Mouse (Mus musculus) c-Kit-positive CD71-positive TER-119-negative erythroid progenitor cells, embryonic 14.5 days (primary cell): Measurements from ENCODE around the gene Pnpla2.
"Not testable (repeated sequence)": the region's sequence is repeated elsewhere in the genome, so short reads cannot be mapped to it uniquely, and the experiment has no call there.

Experiments
- DNase-seq: peaks from one replicate; pipeline ENCODE4 v3.0.0-alpha.2; 2013; ENCODE audit warnings: low read depth

Pnpla2 gene

GRCm38 (mm10) chr7:141432186-141432611 is 22.8 kb upstream of the Pnpla2 start:
- DNase-seq = no peak

DNA sequence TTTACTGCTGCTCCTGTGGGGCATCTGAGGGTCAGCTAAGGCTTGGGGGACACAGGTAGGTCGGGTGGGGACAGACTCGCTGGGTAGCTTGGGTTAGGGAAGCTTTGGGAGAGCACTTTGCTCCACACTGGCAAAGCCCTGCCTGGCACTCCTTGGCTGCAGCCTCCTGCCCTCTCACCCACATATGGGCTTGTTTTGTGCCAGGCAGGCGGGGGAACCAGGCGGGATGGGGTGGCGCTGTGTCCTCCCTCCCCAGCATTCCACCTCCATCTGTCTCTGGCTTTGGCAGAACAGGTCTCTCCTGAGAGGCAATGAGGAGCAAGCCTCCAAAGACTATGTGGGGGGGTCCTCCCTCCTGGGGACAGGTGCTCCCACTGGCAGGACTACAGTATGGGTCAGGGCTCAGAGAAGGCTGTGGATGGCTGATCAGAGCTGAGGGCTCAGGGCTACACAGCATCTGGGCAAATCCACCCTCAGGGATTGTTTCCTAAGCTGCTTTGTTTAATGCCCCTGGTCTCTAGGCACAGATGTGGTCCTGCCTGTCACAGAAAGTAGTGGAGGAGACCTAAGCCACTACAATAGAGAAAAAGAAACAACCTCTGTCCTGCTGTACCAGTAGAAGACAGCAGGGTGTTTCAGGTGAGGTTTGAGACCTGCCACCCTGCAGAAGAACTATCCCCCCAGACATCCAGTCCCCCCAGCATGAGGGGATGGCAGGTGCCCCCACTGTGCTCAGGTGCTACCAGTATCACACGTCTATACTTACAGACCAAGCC is 22.1 kb upstream of the Pnpla2 start:
- no peak for DNase-seq

DNA sequence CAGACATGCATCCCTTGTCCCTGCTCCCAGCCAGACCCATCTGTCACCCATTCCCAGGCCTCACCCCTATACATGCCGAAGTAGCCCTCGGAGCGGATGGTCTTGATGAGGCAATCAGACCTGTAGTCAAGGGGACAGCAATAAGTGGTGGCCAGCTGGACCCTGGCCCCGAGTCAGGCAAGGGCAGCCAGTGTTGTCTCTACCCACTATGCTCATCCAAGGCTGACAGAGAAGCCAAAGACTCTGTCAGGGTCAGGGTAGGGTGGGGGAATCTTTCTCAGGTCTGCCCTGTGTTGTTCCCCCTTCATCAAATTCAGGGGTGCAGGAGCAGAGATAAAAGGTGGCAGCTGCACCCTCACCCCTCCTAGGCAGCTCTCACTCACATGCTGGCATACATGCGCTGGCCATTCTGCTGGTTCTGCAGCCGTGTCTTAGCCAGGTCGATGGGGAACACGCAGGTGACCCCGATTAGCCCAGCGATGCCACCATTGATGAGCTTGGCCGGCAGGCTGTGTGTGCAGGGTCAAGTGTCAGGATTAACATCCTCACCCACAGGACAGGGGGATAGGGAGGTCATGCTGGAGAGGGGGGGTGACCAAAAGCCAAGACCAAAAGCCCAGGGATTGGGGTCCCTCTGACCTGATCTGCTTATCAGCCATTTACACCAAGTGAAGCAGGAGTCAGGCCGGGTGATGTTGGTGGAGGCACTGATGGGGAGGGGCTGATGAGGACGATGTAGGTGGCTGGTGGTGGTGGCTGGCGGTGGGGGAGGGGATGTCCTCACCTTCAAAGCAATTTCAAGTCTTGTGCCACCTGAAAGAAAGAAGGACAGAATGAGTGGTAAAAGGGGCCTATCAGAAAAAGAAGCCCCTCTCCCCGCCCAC is 21.2 kb upstream of the Pnpla2 start:
- no peak for DNase-seq

- no peak for DNase-seq
Observed at GRCm38 (mm10) chr7:141434464-141434863, 20.5 kb upstream of the Pnpla2 start.

DNA sequence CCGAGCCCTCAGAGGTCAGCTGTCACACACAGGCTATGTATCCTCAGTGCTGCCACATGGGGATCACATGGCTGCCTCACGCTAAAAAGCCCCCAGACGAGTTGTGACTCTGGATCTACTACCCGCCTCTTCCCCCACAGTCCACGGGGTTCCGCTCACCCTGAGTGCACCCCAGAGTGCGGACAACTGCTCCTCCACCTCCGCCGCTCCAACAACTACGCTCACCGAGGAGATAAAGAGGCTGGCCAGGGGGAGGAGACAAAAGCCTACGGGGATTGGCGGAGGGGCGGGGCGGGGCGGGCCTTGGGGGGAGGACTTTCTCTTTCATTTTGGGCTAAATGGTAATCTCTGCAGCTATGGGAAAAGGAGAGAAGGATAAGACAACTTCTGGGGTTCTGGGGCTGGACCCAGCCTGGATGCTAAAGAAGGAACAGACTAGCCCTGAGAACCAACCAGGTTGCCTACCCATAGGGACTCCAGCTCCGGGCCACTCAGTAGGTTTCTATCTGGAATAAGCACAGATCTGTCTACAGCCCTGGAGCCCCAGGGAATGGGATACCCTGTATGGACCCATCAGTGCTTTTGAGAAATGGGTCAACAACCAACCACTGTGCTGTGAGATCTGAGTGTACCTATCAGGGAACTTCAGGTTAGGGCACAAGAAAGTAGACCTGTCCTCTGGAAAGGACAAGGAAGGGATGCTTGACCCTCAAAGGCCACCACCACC is 19.7 kb upstream of the Pnpla2 start:
- DNase-seq = peak; percentile 78

GRCm38 (mm10) chr7:141435856-141436522 is 19.0 kb upstream of the Pnpla2 start:
- no peak for DNase-seq

DNA sequence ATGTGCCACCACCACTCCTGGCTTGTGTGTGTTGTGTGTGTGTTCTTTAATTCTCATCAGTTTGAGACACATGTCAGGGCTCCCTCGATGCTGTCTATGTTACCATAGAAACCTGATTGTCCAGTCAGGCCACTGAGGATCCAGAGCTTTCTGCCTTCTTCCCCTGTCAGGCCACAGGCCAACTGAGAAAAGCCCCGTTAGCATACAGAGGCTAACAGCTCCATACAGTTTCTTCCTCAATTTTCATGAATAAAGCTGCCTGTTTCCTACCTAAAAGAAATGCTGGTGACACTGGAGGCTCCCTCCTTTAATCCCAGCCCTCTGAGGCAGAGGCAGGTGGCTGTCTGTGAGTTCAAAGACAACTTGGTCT is 18.5 kb upstream of the Pnpla2 start:
- no peak for DNase-seq

DNA sequence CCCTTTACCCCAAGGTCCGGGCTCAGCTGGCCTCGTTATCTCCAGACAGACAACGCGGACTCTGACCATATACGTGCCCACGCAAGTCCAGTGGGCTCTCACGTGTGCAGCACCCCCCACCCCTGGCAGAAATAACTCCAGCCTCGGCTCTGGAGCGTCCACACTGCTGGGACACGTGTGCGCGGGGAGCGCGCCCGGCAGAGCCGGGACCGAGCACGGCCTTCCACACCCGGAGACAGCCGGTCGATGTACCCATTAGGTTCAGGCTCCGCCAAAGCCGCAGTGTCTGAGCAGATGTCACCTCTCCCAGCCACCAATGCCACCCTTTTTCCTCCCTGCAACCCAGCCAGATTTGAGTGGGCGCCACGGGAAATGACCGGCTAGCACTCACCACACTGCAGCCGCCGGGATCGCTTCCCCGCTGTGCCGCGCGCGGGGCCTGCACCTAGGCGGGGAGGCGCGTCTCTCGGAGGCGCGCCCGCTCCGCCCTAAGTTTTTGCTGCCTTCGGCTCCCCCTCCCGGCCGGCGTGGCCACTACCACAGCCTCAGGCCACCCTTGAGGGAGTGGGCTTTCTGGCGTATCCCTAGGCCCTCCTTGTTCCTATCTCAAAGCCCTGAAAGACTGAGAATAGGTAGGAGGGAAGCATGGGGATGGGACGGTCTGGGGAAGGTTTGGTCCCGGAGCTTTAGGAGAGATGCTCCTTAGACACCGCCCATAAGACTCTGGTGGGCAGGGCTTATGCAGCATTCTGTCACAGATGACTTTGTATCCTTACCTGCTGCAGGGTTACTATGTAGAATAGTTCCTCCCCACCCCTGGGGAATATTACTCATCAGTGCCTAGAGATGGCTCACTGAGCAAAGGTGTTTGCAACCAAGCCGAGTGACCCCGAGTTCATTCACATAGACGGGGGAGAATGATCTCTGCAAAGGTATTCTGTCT is 17.5 kb upstream of the Pnpla2 start, which contains the start of gene Slc25a22:
Slc25a22 (minus strand) TSS at position 715 of the 943 bp plus-strand sequence.
- peak; percentile 66 for DNase-seq

DNA sequence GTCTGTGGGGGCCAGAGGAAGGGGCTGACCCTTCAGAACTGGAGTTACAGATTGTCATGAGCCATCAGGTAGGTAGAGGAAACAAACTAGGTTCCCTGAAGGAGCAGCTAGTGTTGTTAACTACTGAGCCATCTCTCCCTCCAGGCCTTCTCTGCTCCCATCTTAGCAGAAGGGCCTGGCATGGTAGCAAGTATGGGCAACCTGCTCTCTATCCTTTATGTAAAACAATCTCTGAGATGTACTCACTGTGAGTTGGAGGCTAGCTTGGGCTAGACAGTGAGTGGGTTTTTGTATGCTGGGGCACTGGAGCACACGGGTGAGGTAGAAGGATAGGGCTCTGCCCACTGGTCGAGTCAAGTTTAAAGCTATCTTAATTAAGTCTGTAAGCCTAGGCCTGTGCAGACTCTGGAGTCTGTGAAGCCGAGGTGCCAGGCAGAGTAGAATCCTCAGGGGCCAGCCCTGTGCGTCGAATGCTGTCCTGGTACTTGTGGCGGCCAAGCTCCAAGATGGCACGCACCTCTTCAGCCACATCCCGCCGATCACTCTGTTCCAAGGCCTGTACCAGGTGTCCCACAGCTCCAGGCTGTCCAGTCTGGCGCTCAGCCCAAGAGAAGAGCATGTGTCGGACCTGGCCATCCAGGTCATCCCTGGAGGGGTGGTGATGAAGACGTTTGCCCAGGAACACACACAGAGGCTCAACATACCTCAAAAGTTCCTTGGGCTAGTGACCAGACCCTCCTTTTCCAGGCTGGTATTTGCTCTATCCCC is 16.6 kb upstream of the Pnpla2 start:
- no peak for DNase-seq

- no peak for DNase-seq
Observed at GRCm38 (mm10) chr7:141439140-141439679, 15.8 kb upstream of the Pnpla2 start.

GRCm38 (mm10) chr7:141439811-141440210 is 15.2 kb upstream of the Pnpla2 start:
- no peak for DNase-seq

- DNase-seq = no peak
Observed at GRCm38 (mm10) chr7:141440613-141441012, 14.4 kb upstream of the Pnpla2 start.

- no peak for DNase-seq
Observed at GRCm38 (mm10) chr7:141441460-141441859, 13.5 kb upstream of the Pnpla2 start.

GRCm38 (mm10) chr7:141442199-141442598 is 12.8 kb upstream of the Pnpla2 start:
- no peak for DNase-seq

DNA sequence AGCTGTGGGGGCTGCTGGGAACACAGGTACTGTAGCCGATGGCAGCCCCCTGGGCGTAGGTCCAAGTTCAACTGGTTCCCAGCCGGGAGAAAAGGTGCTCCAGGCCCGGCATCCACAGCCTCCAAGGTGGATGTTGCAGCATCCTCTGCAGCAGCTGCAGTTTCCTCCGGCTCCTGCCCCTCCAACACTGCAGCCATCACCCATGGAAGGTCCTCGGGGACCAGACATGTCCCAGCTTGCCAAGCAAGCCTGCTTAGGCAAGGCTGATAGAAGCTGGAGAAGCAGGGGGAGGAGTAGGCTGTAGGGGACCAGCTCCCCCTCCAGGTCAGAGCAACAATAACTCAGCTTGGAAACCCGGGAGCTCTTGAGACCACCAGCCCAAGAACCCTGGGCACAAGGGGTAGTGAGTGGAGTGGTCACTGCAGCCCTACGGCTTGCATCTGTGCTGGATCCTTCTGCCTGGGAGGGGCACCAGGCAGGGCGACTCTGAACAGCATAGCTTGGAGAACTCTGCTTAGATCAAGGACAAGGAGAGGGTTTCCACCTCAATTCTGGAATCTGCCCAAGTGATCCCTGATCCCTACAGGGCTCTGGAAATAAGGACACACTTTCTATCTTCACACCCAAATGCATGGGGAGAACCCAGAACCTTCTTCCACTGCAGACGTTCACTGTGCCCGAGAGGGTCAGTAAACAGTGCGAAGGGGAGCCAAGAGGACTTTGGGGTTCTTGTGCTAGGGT is 11.7 kb upstream of the Pnpla2 start:
- DNase-seq = peak; percentile 66

GRCm38 (mm10) chr7:141443828-141444237 is 11.2 kb upstream of the Pnpla2 start, which contains the start of gene Pidd1:
Gene Pidd1, minus strand, starts transcription at chr7:141444025.
- DNase-seq = peak; percentile 77

GRCm38 (mm10) chr7:141446374-141446773 is 8.6 kb upstream of the Pnpla2 start:
- DNase-seq = not testable (repeated sequence)

GRCm38 (mm10) chr7:141447110-141447991 is 7.6 kb upstream of the Pnpla2 start, which contains the start of gene Rplp2:
Gene Rplp2, plus strand, starts transcription at chr7:141447370.
- DNase-seq = peak; percentile 87
